Mouse (Mus musculus): ENCODE results near the gene Rnf187. TPM values are rescaled to one million over a fixed set of nuclear protein-coding genes. Genes with fewer than 3 reads are reported as not detected.

Rnf187 gene
- total RNA-seq (2015) (65.8 and 66.4 TPM in 2 replicates), total RNA-seq (2017) (70.6 and 83.6 TPM in 2 replicates)

GRCm38 (mm10) chr11:58938322-58939087, at the start of gene Rnf187:
Gene Rnf187, minus strand, starts transcription at chr11:58938916.
- peak; percentile 99 for ATAC-seq (replicated peaks; ENCODE audit: poor library complexity)

- ATAC-seq (replicated peaks; ENCODE audit: poor library complexity) = no peak
Observed at GRCm38 (mm10) chr11:58985299-58985917, 46.7 kb upstream of the Rnf187 start.

GRCm38 (mm10) chr11:58984657-58985056, 45.9 kb upstream of the Rnf187 start:
- ATAC-seq (replicated peaks; ENCODE audit: poor library complexity) = no peak

GRCm38 (mm10) chr11:58983691-58984341, 45.1 kb upstream of the Rnf187 start:
- ATAC-seq (replicated peaks; ENCODE audit: poor library complexity) = no peak

- ATAC-seq (replicated peaks; ENCODE audit: poor library complexity) = peak; percentile 43
Observed at GRCm38 (mm10) chr11:58982471-58983097, 43.9 kb upstream of the Rnf187 start.

GRCm38 (mm10) chr11:58981541-58982447, 43.1 kb upstream of the Rnf187 start:
- peak; percentile 56 for ATAC-seq (replicated peaks; ENCODE audit: poor library complexity)

- no peak for ATAC-seq (replicated peaks; ENCODE audit: poor library complexity)
Observed at GRCm38 (mm10) chr11:58980381-58980990, 41.8 kb upstream of the Rnf187 start.

- ATAC-seq (replicated peaks; ENCODE audit: poor library complexity) = peak; percentile 50
Observed at GRCm38 (mm10) chr11:58979661-58980060, 40.9 kb upstream of the Rnf187 start.

- ATAC-seq (replicated peaks; ENCODE audit: poor library complexity) = 0 out of 2 replicates have a peak, but pooled peaks have one; percentile 10
Observed at GRCm38 (mm10) chr11:58979183-58979582, 40.5 kb upstream of the Rnf187 start.

GRCm38 (mm10) chr11:58978706-58979030, 40.0 kb upstream of the Rnf187 start:
- no peak for ATAC-seq (replicated peaks; ENCODE audit: poor library complexity)

GRCm38 (mm10) chr11:58978027-58978705, 39.5 kb upstream of the Rnf187 start, which contains the start of gene Trim11:
Gene Trim11, plus strand, starts transcription at chr11:58978093.
- peak; percentile 43 for ATAC-seq (replicated peaks; ENCODE audit: poor library complexity)

- 0 out of 2 replicates have a peak, but pooled peaks have one; percentile 3 for ATAC-seq (replicated peaks; ENCODE audit: poor library complexity)
Observed at GRCm38 (mm10) chr11:58977607-58978026, 38.9 kb upstream of the Rnf187 start.

GRCm38 (mm10) chr11:58977150-58977549, 38.4 kb upstream of the Rnf187 start:
- peak; percentile 20; the same call in 1 of the 2 replicates for ATAC-seq (replicated peaks; ENCODE audit: poor library complexity)

GRCm38 (mm10) chr11:58974414-58974813, 35.7 kb upstream of the Rnf187 start:
- ATAC-seq (replicated peaks; ENCODE audit: poor library complexity) = no peak

- ATAC-seq (replicated peaks; ENCODE audit: poor library complexity) = no peak
Observed at GRCm38 (mm10) chr11:58971796-58972195, 33.1 kb upstream of the Rnf187 start.

- ATAC-seq (replicated peaks; ENCODE audit: poor library complexity) = no peak
Observed at GRCm38 (mm10) chr11:58970831-58971530, 32.3 kb upstream of the Rnf187 start.

- no peak for ATAC-seq (replicated peaks; ENCODE audit: poor library complexity)
Observed at GRCm38 (mm10) chr11:58969659-58970058, 30.9 kb upstream of the Rnf187 start.

GRCm38 (mm10) chr11:58969027-58969426, 30.3 kb upstream of the Rnf187 start:
- ATAC-seq (replicated peaks; ENCODE audit: poor library complexity) = no peak

- ATAC-seq (replicated peaks; ENCODE audit: poor library complexity) = no peak
Observed at GRCm38 (mm10) chr11:58968551-58968950, 29.8 kb upstream of the Rnf187 start.
